ENCODE assay signal across 11 mouse cellular contexts in genomic region chr14:120174615-120175014, GRCm38 (mm10).
"Had no signal": no experiment of that assay in that cellular context is flagged by ENCODE, and none has a peak within 500 bp of the region (broad histone marks: within the 10 kb centered on the region; RNA-seq: fewer than 3 reads in every experiment).

No protein-coding gene starts in this region.

- H3K4me1 ChIP-seq: liver, embryonic 13.5 days had no signal

- H3K9ac ChIP-seq: liver, embryonic 13.5 days had no signal

- DNase-seq: layer of hippocampus, postnatal 36 days; liver, embryonic 13.5 days; lung, adult 2 months; lung, postnatal 14 days; lung, postnatal 4 days; midbrain, embryonic 14.5 days; thymus, postnatal 25 days had no signal

- H3K4me2 ChIP-seq: liver, embryonic 13.5 days; midbrain, embryonic 11.5 days had no signal

- H3K9me3 ChIP-seq: liver, embryonic 13.5 days had no signal

- H3K27me3 ChIP-seq: liver, embryonic 13.5 days had no signal

- H3K4me3 ChIP-seq: left cerebral cortex, adult 2 months; liver, embryonic 13.5 days had no signal

- H3K27ac ChIP-seq: kidney, postnatal 0 days; left cerebral cortex, adult 2 months; liver, embryonic 13.5 days; stomach, postnatal 0 days had no signal

- H3K36me3 ChIP-seq: liver, embryonic 13.5 days had no signal
